Mouse (Mus musculus) C2C12 (cell line): Measurements from ENCODE around the gene Muc20. TPM values are rescaled to one million over a fixed set of nuclear protein-coding genes. Genes with fewer than 3 reads are reported as not detected.

ENCODE experiments used
- H3K27me3 ChIP-seq: one replicate; pipeline ENCODE4 v1.6.1; 2011; ENCODE audit not compliant: control insufficient read depth, insufficient read depth, insufficient read length
- H3K36me3 ChIP-seq: one replicate; pipeline ENCODE4 v1.6.1; 2011; ENCODE audit not compliant: control insufficient read depth, insufficient read depth
- H3K4me3 ChIP-seq: one replicate; pipeline ENCODE4 v1.5.1; 2011; ENCODE audit warnings: mild to moderate bottlenecking, control low read depth; ENCODE audit not compliant: poor library complexity, insufficient read depth, severe bottlenecking
- H3K79me2 ChIP-seq: one replicate; pipeline ENCODE4 v1.6.1; 2011; ENCODE audit not compliant: control insufficient read depth, insufficient read depth
- H3K79me3 ChIP-seq: one replicate; pipeline ENCODE4 v1.6.1; 2011; ENCODE audit warnings: low read depth, control low read depth
- H3ac ChIP-seq: one replicate; pipeline ENCODE3; 2011; ENCODE audit warnings: low read depth; ENCODE audit not compliant: control insufficient read depth, insufficient read length
- CEBPB ChIP-seq: IDR thresholded peaks from one replicate; pipeline ENCODE4 v1.6.1; 2011; ENCODE audit warnings: low read depth, mild to moderate bottlenecking, control low read depth, moderate library complexity
- CTCF ChIP-seq: IDR thresholded peaks from one replicate; pipeline ENCODE4 v1.5.1; 2011; ENCODE audit not compliant: control insufficient read depth, insufficient read depth, insufficient read length
- FOSL1 ChIP-seq: IDR thresholded peaks from one replicate; pipeline ENCODE4 v1.8.0; 2011; ENCODE audit warnings: mild to moderate bottlenecking, low read length; ENCODE audit not compliant: poor library complexity, insufficient read depth, severe bottlenecking
- MAX ChIP-seq: IDR thresholded peaks from one replicate; pipeline ENCODE4 v1.6.1; 2011; ENCODE audit warnings: mild to moderate bottlenecking, control low read depth
- MYOD1 ChIP-seq: IDR thresholded peaks from one replicate; pipeline ENCODE4 v1.6.1; 2011; ENCODE audit warnings: low read depth; ENCODE audit not compliant: control insufficient read depth, insufficient read length
- MYOG ChIP-seq: IDR thresholded peaks from one replicate; pipeline ENCODE4 v1.6.1; 2011; ENCODE audit not compliant: control insufficient read depth, insufficient read length; ENCODE audit errors: extremely low read depth
- USF1 ChIP-seq: IDR thresholded peaks from one replicate; pipeline ENCODE4 v1.6.1; 2011; ENCODE audit warnings: low read depth, mild to moderate bottlenecking, control low read depth, moderate library complexity
- polyA plus RNA-seq: library from polyadenylated mRNA; unstranded; fragments of >200 nt; fragmentation: generic; extraction: Trizol; gene quantifications from one replicate; pipeline ENCODE4 v1.2.1, GENCODE M21; 2012; ENCODE audit warnings: missing spikeins

The Muc20 gene
- polyA plus RNA-seq, 1 experiment = not detected

- Histone ChIP-seq H3K36me3 (no peaks in the 10 kb centered on the region), H3K79me3 (no peaks in the 10 kb centered on the region), H3K4me3 (no peak overlapping the region), H3K27me3 (no peaks in the 10 kb centered on the region), H3K79me2 (no peaks in the 10 kb centered on the region), H3ac (no peak overlapping the region)
- no peak for TF ChIP-seq FOSL1
- TF ChIP-seq USF1 = no peak
- TF ChIP-seq MYOD1 = no peak
- TF ChIP-seq CTCF = no peak
- no peak for TF ChIP-seq MYOG
- TF ChIP-seq MAX = no peak
- TF ChIP-seq CEBPB = no peak
Observed at GRCm38 (mm10) chr16:32741366-32741765, 55.9 kb downstream of the Muc20 start.

GRCm38 (mm10) chr16:32740003-32740663 is 57.1 kb downstream of the Muc20 start:
- Histone ChIP-seq H3K36me3 (no peaks in the 10 kb centered on the region), H3K27me3 (no peaks in the 10 kb centered on the region), H3K4me3 (no peak overlapping the region), H3K79me2 (no peaks in the 10 kb centered on the region), H3ac (no peak overlapping the region), H3K79me3 (no peaks in the 10 kb centered on the region)
- TF ChIP-seq FOSL1 (no peak), USF1 (no peak), MYOD1 (no peak), MYOG (no peak), MAX (no peak), CTCF (no peak), CEBPB (no peak)

GRCm38 (mm10) chr16:32736022-32736421 is 61.2 kb downstream of the Muc20 start:
- Histone ChIP-seq H3K4me3 (no peak overlapping the region), H3ac (no peak overlapping the region), H3K79me3 (no peaks in the 10 kb centered on the region), H3K79me2 (no peaks in the 10 kb centered on the region), H3K27me3 (no peaks in the 10 kb centered on the region), H3K36me3 (no peaks in the 10 kb centered on the region)
- no peak for TF ChIP-seq MYOD1
- TF ChIP-seq CTCF = no peak
- TF ChIP-seq FOSL1 = no peak
- TF ChIP-seq MYOG = no peak
- no peak for TF ChIP-seq CEBPB
- no peak for TF ChIP-seq USF1
- no peak for TF ChIP-seq MAX

GRCm38 (mm10) chr16:32735586-32735985 is 61.6 kb downstream of the Muc20 start, which contains the start of gene Muc4:
Muc4 (plus strand) TSS chr16:32735886.
- Histone ChIP-seq H3K4me3 (no peak within 1 kb of the TSS), H3K27me3 (no peaks in the 10 kb centered on the region), H3K79me3 (no peaks in the 10 kb centered on the region), H3ac (no peak within 1 kb of the TSS), H3K36me3 (no peaks in the 10 kb centered on the region), H3K79me2 (no peaks in the 10 kb centered on the region)
- TF ChIP-seq MYOG = no peak
- no peak for TF ChIP-seq USF1
- no peak for TF ChIP-seq CTCF
- no peak for TF ChIP-seq MYOD1
- no peak for TF ChIP-seq FOSL1
- no peak for TF ChIP-seq CEBPB

GRCm38 (mm10) chr16:32733213-32733612 is 64.0 kb downstream of the Muc20 start:
- H3K79me3 ChIP-seq = no peaks in the 10 kb centered on the region
- TF ChIP-seq CTCF (no peak), USF1 (no peak), MAX (no peak), CEBPB (no peak), MYOD1 (no peak)
- no peaks in the 10 kb centered on the region for H3K36me3 ChIP-seq
- H3K27me3 ChIP-seq = no peaks in the 10 kb centered on the region
- no peaks in the 10 kb centered on the region for H3K79me2 ChIP-seq
- no peak overlapping the region for H3ac ChIP-seq
- H3K4me3 ChIP-seq = no peak overlapping the region
